Mouse (Mus musculus) testis, adult 2 months (tissue): ENCODE measurements around the gene Cblb. TPM values are rescaled to one million over a fixed set of nuclear protein-coding genes. Genes with fewer than 3 reads are reported as not detected.

Experiments
- H3K27ac ChIP-seq: fragments of 200-500 bp; 2 replicates; pipeline ENCODE4 v1.5.1; 2012; ENCODE audit warnings: low read depth, low read length; ENCODE audit not compliant: control insufficient read depth, insufficient read depth
- H3K27me3 ChIP-seq: fragments of 200-500 bp; 2 replicates; pipeline ENCODE4 v1.6.1; 2012; ENCODE audit warnings: mild to moderate bottlenecking, low read length, moderate library complexity; ENCODE audit not compliant: control insufficient read depth, insufficient read depth
- H3K36me3 ChIP-seq: fragments of 200-500 bp; 2 replicates; pipeline ENCODE4 v1.6.1; 2012; ENCODE audit warnings: mild to moderate bottlenecking, low read length; ENCODE audit not compliant: control insufficient read depth, insufficient read depth
- H3K4me1 ChIP-seq: fragments of 200-500 bp; 2 replicates; pipeline ENCODE4 v1.6.1; 2012; ENCODE audit warnings: low read length; ENCODE audit not compliant: control insufficient read depth, insufficient read depth
- H3K4me3 ChIP-seq: fragments of 200-500 bp; 2 replicates; pipeline ENCODE4 v1.5.1; 2012; ENCODE audit warnings: low read depth, mild to moderate bottlenecking, low read length, moderate library complexity, mixed read lengths; ENCODE audit not compliant: control insufficient read depth
- CTCF ChIP-seq: fragments of 200-500 bp; IDR thresholded peaks from 2 replicates; pipeline ENCODE4 v1.5.1; 2012; ENCODE audit warnings: low read depth, mild to moderate bottlenecking, inconsistent platforms, low read length, moderate library complexity; ENCODE audit not compliant: control insufficient read depth, insufficient read depth, insufficient replicate concordance
- POLR2A ChIP-seq: fragments of 200-500 bp; IDR thresholded peaks from 2 replicates; pipeline ENCODE4 v1.6.1; 2012; ENCODE audit warnings: low read depth, mild to moderate bottlenecking, inconsistent platforms, low read length, moderate library complexity; ENCODE audit not compliant: control insufficient read depth
- polyA plus RNA-seq: library from polyadenylated mRNA; depleted of rRNA; stranded (reverse); fragments of >200 nt; gene quantifications from 2 replicates; pipeline ENCODE4 v1.2.3, GENCODE M21; 2012

Cblb gene
- polyA plus RNA-seq, 1 experiment = 17.3 TPM

DNA sequence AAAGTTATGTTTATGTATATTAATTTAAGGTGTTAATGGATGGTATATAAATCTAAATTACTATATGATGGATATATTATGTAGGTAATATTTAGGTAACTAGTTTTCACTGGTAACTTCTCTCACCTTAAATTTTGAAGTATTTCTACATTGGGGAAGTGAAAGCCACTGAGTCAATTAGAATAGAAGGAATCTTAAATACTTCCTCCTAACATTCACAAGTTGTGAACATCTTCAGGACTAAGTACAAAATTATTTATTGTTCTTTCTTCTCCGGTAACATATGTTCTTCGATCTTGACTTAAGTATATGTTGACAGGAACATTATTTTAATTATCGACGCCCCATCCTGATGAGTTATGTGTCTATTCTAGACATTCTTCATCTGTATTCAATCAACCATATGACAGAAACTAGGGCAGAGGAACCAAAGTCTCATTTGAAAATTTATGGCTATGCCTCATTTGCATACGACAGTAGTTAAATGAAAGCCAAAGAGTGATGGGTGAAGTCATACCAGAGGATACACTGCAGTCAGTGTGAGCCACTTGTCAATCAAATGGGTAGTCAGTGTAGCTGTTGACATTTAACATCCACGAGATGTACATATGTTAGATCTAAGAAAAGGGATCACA, 118.2 kb downstream of the Cblb start:
- TF ChIP-seq CTCF (no peak), POLR2A (no peak)
- H3K4me3 ChIP-seq = no peak overlapping the region
- H3K27ac ChIP-seq = no peak overlapping the region
- no peaks in the 10 kb centered on the region for H3K36me3 ChIP-seq
- H3K4me1 ChIP-seq = no peaks in the 10 kb centered on the region
- no peaks in the 10 kb centered on the region for H3K27me3 ChIP-seq

DNA sequence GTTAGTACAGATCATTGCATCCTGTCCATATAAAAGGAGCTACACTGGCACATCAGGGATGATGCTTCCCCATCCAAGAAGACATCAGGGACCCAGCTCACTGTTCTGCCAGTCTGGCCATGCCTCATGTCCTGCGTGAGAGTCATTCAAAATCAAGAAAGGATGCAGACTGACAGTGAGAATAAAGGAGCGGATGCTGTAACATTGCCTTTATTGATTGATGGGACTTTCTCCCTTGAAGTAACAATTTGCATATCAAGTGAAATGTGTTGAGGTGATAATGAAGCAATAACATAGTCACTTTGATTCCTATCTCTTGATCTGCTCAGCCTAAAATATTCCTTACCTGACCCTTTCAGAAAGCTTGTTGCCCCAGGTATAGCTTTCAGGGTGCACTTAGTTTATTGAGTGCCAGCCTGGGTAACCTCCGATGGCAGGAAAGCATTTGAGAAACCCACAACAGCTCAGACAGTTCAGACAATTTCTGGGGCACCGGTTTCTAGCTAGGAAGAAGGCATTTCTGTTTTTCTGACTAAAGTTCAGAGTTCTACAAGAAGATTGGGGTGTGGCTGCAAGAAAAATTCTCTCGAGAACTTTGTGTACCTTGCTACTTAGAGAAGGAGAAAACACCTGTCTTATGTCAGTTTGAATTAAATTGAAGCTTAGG, 124.1 kb downstream of the Cblb start:
- no peak overlapping the region for H3K4me3 ChIP-seq
- H3K27ac ChIP-seq = no peak overlapping the region
- no peaks in the 10 kb centered on the region for H3K27me3 ChIP-seq
- H3K36me3 ChIP-seq = no peaks in the 10 kb centered on the region
- no peaks in the 10 kb centered on the region for H3K4me1 ChIP-seq
- TF ChIP-seq POLR2A (no peak), CTCF (no peak)

DNA sequence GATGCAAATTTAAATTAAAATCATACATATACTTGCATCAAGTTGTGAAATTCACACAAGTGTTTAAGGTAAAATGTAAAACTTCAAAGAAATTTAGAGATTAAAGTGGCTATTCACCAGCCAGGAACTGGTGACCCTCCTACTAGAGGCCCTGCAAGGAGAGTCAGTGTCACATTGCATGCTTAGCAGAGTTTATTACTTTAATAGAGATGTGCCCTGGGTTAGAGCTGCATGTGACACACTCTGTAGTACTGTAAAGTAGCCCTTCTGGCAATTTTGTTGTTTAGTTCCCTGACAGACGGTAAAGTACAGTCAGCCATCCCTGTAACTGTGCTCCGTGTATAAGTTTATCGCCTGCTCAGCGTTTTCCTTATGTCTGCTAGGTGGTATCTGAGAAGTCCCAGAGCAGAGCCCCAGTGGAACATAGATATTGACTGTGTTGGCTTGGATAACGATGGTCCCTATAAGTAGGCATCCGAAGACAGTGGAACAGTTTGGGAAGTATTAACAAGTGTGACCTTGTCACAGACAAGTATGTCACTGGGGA, 129.0 kb downstream of the Cblb start:
- H3K36me3 ChIP-seq = no peaks in the 10 kb centered on the region

DNA sequence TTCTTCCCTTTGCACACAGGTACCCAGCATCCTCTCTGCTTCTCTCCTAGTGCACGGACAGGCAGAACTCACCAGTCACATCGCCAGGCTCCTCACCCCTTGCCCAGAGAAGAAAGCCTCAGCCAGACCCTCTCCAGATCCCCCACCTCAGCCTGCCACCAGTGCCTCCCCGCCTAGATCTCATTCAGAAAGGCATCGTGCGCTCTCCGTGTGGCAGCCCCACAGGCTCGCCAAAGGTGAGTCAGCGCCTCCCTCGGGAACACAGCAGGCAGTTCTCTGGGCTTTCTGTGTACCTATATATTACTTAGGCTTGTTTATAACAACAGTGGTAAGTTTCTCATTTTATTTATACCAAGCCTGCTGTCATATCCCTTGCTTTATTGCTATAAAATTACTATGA, 133.2 kb downstream of the Cblb start:
- Histone ChIP-seq H3K27ac (no peak overlapping the region), H3K4me3 (no peak overlapping the region), H3K4me1 (no peaks in the 10 kb centered on the region), H3K36me3 (no peaks in the 10 kb centered on the region), H3K27me3 (no peaks in the 10 kb centered on the region)
- TF ChIP-seq POLR2A (no peak), CTCF (no peak)

More for the DNA sequence above, 129.0 kb downstream of the Cblb start:
- H3K4me3 ChIP-seq = no peak overlapping the region
- no peaks in the 10 kb centered on the region for H3K4me1 ChIP-seq
- H3K27me3 ChIP-seq = no peaks in the 10 kb centered on the region
- TF ChIP-seq POLR2A (no peak), CTCF (no peak)
- H3K27ac ChIP-seq = no peak overlapping the region

DNA sequence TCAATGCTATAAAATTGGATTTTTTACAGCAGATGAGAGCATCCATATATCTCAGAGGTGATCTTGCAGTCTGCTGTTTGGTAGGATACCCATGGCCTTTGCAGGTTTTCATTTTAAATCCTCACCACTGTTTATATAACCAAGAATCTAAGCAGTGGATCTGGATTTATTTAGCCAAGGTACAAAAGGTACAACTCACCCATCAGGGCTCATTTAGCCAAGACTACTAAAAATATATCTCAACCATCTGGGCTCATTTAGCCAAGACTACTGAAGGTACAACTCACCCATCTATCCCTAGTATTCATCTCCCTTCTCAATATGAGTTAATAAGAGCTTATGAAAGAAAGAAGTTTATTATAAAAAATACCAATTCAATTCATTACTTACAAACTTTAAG, 142.2 kb downstream of the Cblb start:
- H3K4me1 ChIP-seq = no peaks in the 10 kb centered on the region
- no peaks in the 10 kb centered on the region for H3K27me3 ChIP-seq
- no peak overlapping the region for H3K27ac ChIP-seq
- TF ChIP-seq POLR2A (no peak), CTCF (no peak)
- no peaks in the 10 kb centered on the region for H3K36me3 ChIP-seq
- no peak overlapping the region for H3K4me3 ChIP-seq

DNA sequence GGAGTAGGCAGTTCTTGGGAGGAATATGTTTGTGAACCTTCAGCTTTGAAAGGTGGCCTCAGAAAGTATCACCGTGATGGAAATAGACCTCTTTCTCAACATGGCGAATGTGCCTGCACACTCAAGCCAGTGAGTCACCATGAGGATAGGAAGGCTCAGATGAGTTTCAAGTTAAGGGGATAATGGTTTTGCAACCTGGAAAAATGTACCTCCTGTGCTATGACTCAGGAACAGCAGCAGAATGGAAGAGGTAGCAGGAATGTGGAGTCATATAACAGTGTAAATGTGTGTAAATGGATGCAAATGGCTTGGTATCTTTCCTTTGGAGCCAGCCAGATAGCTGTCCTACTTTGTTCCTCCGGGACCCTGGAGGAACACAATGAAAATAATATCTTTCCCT, 148.8 kb downstream of the Cblb start:
- no peaks in the 10 kb centered on the region for H3K36me3 ChIP-seq
- H3K4me3 ChIP-seq = no peak overlapping the region
- TF ChIP-seq POLR2A = no peak
- no peak for TF ChIP-seq CTCF
- H3K27me3 ChIP-seq = no peaks in the 10 kb centered on the region
- no peak overlapping the region for H3K27ac ChIP-seq
- no peaks in the 10 kb centered on the region for H3K4me1 ChIP-seq

DNA sequence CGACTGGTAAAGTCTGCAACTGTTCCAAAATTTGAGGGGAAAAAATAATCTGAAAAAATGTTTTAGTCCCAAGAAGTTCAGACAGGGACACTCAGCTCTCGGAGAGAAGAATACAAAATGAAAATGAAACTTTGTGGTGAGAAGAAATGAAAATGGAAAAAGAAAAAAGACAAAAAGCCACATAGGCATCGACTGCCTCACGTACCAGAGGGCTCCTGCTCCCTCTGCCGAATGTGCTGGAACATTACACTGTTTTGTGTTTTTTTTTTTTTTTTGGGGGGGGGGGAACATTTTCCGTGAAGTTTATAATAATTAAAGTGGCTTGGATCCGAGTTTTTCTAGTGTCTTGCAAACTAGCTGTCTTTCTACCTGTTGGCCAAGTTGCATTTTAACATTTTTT, 151.0 kb downstream of the Cblb start:
- no peaks in the 10 kb centered on the region for H3K36me3 ChIP-seq
- TF ChIP-seq CTCF (peak; percentile 29; the same call in 1 of the 2 replicates), POLR2A (no peak)

DNA sequence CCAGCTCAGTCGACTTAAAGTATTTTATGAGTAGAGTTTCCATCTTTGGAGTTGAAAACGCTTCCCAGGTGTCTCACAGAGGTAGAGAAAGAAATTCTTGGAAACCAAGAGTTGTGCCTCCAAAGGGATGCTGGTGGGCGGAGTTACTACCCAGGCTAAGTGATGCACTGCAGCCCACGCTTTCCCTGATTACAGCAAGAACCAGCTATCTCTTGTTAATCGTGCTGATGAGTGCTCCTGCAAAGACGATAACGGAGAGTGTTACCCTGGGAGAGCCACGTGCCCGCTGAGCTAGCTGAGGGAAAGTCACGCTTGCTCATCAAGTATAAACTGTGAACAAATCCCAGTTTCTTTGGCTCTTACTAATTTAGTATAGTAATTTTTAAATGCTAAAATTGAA, 153.3 kb downstream of the Cblb start:
- Histone ChIP-seq H3K27ac (no peak overlapping the region), H3K27me3 (no peaks in the 10 kb centered on the region), H3K4me3 (no peak overlapping the region), H3K36me3 (no peaks in the 10 kb centered on the region), H3K4me1 (no peaks in the 10 kb centered on the region)
- no peak for TF ChIP-seq POLR2A
- TF ChIP-seq CTCF = no peak

More for the DNA sequence above, 151.0 kb downstream of the Cblb start:
- Histone ChIP-seq H3K27me3 (no peaks in the 10 kb centered on the region), H3K4me3 (no peak overlapping the region), H3K4me1 (no peaks in the 10 kb centered on the region), H3K27ac (no peak overlapping the region)
